Mouse (Mus musculus) monocyte, adult 2 months (primary cell): ENCODE results near the gene Tnfrsf21.

Experiments used
- DNase-seq, 2 experiments: peaks; one replicate each; pipeline ENCODE4 v3.0.0; 2022; ENCODE audit warnings: low spot score in 2 of 2, low read depth in 1 of 2

Gene Tnfrsf21

DNA sequence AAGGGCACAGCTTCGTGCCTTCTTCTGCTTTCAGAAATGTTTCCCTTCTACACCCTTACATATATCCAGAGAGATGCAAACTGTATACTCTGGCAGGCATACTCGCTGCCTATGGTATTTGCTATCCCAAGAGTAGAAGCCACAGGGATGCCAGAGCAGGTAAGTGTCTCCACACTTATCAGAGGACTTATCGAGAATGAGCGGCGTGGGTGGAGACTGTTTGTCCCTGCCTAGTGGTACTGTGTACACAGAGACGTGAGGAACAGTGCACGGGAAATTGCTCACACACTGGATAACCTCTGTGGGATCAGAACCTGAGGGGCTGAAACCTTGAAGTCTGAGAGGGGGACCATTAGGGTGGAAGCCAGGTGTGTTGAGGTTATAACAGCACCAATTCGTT, 59.6 kb downstream of the Tnfrsf21 start:
- no peak for DNase-seq

DNA sequence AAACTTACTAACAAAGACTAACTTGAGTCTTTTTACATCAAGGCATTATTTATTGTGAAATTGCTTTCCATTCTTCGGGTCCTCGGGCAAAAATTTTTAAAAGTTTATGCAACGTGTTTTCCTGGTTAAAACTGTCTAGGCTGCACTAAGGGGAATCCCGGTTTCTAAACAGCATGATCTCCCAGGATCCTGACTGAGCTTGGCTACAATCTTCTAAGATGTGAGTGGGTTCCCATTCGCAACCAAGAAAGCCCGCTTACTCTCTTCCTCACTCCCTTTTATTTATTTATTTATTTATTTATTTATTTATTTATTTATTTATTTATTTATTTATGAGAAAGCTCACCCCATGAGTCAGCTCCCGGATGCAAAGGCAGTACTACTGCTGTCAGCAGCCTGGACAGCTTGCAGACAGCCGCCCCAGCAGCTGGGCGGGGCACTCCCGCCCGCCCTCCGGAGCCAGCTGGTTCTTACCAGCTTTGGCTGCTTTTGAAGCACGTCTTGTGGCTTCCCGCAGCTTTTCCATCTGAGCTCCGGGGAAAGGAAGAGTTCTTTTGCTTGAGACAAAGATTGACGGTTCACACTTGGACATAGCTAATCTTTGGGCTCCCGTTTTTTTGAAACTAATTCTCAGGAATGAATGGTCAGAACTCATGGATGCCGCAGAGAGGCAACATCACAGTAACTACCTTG, 60.6 kb downstream of the Tnfrsf21 start:
- DNase-seq: no peak

DNA sequence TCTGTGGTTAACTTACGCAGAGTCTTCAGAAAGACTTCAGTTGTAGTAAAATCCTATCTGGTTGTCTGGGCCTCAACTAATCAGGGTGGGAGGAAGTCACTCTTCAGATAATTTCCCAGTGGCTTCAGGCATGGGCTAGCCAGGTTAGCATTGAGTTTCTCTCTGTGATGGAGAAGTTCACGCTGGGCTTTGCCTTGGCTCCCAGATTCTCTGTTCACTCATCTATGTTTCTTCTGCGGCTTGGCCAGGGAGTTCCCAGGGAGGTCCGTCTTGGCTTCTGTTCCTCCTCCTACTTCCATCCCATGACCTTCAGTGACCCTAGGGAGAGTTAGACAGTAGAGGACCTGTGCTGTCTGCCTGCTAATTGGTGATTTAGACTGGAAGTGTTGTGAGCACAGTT, 61.2 kb downstream of the Tnfrsf21 start:
- DNase-seq: no peak

DNA sequence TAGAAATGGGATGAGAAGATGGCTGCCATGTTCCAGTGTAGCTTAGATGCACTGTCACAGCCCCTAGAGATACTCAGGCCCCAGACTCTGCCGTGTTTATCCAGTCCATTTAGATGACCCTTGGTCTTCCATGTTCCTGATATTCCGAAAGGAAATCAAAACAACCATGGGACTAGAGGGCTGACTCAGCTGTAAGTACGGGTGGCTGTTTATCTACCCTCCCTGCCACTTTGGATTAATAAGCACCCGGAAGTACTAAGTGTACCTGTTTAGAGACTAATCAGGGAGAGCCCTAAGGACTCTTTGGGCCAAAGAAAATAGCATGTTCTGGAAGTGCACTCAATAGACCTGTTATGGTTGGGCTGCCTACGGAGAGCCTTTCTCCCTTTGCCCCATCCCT, 64.9 kb downstream of the Tnfrsf21 start:
- no peak for DNase-seq

DNA sequence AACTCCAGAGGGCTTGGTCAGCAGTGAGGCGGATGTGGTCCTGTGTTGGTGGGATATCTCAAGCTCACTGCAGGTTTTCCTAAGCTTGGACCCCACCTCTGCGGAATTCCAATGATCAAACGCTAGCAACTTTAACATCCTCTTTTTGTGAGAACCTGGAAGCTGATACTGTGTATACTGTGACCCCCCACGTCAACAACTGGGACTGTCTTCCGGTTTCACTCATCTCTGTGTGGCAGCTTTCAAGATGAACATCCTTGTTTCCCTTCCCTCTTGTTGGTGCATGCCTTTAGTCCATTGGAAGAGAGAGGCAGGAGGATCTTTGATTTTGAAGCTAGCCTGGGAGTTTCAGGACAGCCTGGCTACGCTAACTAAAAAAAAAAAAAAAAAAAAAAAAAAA, 73.1 kb downstream of the Tnfrsf21 start:
- DNase-seq: no peak

DNA sequence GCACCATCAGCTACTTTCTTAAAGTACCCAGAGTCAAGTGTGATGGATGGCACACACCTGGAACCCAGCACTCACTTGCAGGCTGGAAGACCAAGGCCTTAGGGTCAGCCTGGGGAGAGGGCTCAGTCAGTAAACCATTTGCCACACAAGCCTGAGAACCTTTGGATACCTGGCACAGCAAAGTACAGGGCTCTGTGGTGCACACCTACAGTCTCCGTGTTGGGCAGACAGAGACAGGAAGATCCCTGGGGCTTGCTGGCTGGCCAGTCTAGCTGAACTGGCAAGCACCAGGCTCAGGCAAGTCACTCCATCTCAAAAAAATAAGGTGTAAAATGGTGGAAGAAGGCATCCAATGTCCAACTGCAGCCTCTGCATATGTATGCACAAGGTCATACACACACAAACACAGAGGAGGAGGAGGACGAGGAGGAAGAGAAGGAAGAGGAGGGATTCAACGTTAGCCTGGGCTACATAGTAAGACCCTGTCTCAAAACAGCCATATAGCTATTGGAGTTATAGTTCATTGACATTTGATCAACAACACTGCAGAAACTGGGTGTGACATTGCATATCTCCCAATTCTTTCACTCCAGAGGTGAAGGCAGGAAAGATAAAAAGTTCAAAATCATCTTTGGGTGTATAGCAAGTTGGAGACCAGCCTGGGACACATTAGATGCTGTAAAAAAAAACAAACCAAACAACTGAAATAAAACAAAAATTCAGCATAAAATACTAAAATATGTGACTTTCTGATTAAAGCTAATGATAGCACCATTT, 74.8 kb downstream of the Tnfrsf21 start:
- DNase-seq: no peak

DNA sequence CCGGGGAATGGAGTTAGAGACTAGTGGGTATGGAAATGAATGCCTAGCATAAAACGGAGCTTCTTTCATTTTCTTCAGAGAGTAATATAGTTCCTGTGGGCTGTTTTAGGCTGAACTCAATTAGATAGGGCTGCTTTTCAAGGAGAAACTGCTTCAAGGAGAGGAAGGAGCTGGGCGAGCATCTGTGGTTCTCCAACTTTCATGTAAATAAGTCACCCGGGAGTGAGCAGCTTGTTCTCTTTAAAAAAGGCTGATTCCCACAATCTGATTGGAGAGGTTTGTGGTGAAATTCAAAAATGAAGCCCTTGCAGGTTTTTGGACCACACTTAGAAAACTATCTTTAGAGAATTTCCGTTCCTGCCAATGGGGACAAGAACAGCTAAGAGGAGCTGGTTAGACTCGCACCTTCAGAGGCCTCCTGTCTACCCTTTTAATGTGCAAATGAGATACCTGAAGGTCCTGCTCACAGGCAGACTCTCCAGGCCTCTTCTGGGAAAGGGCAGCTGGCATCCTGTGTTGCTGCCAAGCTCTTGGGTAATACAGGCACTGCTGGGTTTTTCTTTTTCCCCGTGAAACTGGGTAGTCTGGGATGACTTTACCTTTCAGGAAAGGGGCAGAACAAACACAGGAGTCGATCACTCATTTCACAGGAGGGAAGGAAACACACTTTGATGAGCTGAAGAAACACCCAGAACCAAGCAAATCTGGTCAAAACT, 76.1 kb downstream of the Tnfrsf21 start:
- DNase-seq: no peak

DNA sequence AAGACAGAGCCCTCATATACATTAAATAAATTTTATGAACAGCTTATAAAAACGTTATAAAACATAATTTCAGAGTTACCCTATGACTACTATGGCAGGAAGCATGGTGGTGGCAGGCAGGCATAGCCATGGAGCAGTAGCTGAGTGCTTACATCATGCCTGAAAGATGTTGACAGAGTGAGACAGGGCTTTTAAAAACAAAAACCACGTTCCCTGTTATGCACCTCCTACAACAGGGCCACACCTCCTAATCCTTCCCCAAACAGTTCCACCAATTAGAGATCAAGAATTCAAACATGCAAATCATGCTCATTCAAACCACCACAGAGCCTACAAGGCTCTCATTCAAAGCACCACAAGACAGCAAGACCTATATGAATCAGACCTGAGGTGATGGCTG, 77.9 kb downstream of the Tnfrsf21 start:
- DNase-seq: no peak

DNA sequence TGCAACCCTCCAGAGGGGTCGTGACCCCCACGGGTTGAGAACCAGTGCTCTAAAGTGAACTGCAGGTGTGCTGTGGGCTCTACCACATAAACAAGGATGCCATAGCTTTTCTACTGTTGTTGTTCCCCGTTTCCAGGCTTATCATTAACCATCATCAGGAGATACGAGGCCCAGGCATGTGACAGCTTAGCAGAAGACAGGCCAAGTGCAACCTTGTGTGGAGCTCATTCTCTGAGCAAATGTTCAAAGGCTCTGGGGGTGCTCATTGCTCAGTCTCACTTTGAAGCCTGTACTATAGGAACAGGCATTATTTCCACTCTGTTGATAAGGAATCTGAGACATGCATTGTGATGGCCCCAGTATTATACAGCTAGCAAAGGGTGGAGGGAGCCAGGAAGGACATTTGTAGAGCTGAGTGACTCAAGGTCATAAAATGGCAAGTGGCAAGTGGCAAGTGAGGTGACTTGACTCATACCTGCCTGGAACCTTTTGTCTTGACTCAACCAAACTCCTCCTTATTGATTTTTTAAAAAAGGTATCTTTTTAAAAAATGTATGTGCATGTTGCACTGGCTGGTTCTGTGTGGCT, 80.8 kb downstream of the Tnfrsf21 start:
- DNase-seq: no peak

DNA sequence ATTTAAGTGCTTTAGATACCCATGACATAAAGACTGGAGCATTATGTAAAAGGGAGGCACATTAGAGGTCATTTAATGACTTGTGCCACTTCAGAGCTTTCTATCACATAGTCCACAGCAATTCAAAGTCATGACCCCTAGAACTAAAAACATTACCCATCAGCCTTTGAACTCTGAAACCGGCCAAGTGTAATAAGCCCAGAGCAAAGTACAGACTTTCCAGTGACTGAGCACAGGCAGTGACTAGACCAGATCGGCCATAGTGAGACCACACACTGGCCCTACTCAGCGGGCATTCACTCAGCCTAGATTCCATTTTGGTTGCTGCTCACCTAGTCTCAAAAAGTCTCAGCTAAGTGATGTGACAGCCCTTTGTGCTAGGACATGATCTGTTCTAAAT, 89.8 kb downstream of the Tnfrsf21 start:
- no peak for DNase-seq

DNA sequence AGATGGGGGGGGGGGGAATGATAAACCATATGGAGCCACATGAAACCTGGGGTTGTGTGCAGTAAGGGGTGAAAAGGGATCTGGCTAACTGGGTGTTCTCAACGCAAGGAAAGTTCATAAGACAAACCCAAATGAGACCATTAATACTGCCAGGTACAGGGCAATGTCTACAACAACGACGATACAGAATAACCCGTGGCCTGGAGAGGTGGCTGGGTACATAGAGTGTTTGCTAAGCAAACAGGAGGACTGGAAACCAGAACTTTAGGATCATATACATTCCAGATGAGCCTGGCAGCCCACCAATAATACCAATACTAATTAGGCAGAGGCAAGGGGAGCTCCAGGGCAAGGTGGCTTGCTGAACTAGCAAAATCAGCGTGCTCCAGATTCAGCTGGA, 91.0 kb downstream of the Tnfrsf21 start:
- no peak for DNase-seq

DNA sequence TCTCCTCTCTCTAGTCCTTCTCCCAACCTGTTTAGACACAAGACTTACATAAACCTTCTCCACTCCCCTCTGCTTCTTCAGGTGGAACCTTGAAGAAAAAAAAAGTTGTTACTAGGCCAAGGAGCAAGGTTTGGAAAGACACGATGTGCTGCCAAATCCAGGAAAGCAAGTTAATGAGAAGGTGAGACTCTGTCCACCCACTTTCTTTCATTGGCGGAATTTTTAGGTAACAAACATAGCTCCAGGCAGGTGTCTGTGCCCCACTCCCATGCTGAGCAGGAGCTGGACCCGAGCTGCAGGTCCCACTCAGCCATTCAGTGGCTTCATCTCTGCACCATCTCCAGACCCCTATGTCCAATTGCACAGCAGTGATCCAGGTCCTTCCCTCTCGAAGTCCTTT, 93.1 kb downstream of the Tnfrsf21 start:
- no peak for DNase-seq

DNA sequence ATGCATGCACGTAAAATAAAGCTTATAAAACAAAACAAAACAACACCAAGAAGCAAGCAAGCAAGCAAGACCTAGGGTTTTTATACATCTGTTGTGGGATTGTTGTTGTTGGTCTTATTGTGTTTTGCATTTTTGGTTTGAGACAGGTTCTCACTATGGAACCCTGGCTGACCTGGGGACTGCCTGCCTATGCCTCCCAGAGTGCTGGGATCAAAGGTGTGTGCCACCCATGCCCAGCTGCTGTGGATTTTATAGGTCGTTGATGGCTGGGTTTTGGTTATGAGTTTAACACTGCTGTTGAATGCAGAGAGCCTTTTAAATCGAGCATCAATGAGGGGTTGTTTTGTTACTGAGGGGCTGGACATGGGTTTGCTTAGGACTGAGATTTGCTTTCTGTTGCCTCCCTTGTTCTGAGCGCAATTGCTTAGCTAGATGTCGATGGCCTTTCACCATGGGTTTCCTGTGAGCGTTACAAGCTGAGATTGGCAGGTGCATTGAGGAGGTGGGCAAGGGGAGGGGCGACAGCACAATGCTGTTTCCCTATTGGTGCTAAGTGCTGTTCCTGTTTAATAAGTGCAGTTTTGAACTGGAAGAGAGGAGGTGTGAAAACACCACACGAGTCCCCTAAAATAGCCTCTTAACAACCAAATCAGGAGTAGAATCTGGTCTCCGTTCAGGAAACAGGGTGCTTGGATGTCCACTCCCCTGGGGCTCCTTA, 94.0 kb downstream of the Tnfrsf21 start:
- DNase-seq: no peak

DNA sequence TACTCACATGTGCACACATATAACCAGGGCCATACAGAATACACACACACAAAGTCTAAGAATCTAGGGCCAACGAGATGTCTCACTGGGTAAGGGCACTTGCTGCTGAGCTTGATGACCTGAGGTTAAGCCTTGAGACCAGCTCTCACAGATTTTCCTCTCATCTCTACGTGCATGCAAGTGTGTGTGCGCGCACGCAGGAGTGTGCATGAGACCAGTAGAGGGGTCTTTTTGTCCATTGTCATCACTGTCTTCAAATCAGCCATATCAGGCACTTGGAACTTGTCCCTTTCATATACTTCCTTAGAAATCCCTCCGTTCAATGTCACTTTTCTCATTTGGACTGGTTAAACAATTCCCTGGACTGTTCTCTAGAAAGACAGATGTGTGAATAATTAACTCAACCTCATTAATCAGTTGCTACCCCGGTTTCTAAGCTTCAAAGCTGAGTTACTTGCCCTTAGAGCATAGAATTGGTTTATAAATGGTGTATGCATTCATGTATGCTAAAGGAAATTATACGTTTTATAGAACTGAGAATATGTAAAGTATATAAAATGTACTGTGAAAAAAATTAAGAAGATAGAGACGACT, 97.1 kb downstream of the Tnfrsf21 start:
- DNase-seq: no peak

DNA sequence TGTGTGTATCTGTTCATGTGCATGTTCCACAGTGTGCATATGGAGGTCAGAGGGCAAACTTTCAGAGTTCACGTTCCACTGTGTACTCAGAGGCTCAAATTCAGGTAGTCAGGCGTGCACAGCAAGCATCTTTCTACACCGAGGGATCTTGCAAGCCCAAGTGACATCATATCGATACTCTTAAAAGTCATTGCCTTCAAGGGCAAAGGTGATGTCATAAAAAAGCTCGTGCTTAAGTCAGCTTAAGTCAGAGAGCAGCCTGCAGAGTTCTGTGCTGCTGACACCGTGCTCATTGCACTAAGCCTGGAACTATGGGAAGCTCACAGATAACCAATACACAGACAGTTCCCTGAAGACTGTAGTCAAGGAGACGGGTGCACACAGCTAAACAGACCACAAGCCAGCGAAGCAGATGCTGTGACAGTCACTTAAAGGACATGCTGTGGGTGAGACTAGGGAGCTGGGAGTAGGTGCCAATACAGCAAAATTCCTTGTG, 97.8 kb downstream of the Tnfrsf21 start:
- no peak for DNase-seq

DNA sequence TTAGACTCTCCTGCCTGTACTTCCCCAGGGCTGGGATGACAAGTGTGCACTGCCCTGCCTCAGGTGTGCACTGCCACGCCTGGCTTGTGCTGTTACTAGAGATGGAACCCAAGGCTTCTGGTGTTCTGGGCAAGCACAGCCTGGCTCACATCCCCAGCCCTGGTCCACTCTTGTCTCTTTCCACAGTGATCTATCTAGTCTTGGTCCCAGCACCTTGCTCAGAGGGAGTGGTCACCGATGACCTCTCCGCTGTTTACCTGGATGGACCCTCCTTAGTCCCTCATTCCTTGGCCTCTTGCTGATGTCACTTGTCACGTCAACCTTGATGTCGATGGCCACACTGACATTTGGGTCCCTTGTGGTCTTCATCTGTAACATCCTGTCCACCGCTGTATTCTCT, 98.6 kb downstream of the Tnfrsf21 start:
- no peak for DNase-seq

DNA sequence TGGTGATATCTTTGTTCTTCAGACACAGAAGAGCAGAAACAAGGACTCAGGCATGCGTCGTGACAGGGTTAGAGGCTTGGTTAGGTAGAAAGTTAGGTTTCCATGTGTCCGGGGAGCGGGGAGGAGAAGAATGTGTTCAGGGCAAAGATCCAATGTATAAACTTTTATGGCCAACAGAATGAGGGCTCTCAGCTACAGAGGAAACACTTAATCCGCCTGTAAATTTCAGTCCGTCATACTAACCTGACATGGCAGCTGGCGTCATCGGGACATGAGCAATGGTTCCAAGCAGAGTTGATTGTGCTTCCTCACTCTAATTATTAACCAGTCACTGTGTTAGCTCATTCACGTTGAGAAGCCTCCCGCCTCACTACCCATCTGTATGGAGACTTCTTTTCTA, 100.4 kb downstream of the Tnfrsf21 start:
- no peak for DNase-seq

DNA sequence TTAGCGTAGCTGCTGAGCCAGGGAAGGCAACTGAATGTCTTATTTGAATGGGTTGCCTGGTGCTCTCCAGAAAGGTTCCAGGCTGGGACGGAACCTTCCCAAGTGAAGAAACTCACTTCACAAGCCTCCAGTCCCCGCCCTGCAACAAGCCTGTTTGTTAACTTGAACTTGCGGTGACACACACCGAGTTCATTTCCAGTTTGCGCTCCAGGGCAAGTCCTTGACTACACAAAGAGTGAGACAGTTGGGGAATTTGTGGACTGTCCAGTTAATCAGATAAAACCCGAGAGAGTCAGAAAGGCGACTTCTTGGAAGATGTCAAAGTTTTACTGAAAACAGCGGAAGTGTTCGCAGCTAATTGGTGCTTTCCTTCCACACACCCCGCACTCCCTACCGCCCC, 103.1 kb downstream of the Tnfrsf21 start:
- DNase-seq: no peak

DNA sequence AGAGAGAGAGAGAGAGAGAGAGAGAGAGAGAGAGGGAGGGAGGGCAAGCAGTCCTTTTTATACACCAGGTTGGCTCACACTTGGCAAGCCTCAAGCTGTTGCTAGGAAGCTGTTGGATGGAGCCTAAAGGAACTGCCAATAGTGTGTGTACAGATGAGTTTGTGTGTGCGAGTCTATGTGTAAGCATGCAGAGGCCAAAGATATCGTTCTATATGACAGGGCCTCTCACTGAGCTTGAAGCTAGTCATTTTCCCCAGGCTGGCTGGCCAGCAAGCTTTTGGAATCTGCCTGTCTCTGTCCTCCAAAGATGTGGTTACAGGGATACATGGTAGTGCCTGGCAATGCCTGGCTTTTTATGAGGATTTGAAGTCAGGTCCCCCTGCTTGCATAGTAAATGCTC, 104.7 kb downstream of the Tnfrsf21 start:
- DNase-seq: no peak

DNA sequence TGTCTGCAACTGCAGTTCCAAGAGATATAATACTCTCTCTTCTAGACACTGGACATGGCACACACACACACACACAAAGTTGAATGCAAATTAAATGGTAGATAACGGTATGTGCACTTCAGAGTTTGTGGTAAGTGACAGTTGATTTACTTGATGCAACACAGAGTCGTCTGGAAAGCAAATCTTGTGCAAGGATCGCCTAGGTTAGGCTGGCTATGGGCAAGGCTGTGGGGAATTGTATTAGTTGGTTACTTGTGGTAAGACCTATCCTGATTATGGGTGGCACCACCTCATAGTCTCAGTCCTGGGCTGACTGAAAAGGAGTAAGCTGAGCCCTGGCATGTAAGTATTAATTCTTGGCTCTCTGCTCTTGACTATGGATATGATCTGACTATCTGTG, 112.0 kb downstream of the Tnfrsf21 start:
- no peak for DNase-seq
